Mouse (Mus musculus) urinary bladder, adult 18-20 months (tissue): ENCODE results near the gene Mcm2.

Experiments
- DNase-seq, 2 experiments: peaks; one replicate each; pipeline ENCODE4 v3.0.0; 2022; ENCODE audit warnings: low spot score in 2 of 2, mixed read lengths in 2 of 2

Gene Mcm2

DNA sequence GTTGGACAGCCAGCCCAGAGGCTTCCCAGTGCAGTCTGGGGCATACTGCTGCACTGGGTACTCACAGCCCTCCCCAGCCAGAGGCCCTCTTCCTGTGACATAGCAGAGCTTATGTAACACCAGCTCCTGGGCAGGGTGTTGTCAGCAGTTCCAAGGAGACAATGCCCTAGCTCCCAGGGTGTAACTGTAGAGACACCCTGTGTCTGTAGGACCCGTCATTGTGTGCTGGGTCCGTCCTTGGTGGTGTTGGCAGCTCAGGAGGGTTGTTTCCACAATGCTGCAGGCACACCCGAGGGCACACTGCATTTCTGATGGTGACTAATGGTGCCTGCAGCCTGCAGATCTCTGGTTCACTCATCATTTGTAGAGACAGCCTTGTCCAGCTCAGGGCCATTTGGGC is 28.3 kb upstream of the Mcm2 start:
- no peak for DNase-seq

DNA sequence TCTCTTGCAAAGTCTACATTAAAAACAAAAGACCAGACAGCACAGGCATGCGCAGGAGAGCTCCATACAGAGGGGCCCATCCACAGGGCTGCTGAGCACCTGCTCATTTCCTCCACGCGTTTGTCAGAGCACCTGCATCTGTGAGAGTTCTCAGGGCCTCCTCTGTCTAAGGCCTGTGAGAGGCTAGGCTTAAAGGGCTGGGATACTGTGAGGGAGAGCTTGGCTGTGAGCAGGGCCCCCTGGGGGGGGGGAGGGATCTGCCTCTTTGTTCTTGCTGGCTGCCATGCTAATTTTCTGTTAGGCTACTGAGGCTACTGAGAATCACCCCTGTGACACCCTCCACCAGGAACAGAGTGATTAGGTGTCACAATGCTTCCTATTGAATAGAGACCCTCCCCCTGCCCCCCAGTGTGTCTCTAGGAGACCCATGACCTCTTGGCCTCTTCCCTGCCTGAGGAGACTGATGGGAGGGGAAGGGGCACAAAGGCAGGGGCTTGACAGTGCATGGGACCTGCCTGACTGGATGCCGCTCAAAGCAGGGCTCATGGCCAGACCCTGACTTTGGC is 27.1 kb upstream of the Mcm2 start:
- DNase-seq = no peak

DNA sequence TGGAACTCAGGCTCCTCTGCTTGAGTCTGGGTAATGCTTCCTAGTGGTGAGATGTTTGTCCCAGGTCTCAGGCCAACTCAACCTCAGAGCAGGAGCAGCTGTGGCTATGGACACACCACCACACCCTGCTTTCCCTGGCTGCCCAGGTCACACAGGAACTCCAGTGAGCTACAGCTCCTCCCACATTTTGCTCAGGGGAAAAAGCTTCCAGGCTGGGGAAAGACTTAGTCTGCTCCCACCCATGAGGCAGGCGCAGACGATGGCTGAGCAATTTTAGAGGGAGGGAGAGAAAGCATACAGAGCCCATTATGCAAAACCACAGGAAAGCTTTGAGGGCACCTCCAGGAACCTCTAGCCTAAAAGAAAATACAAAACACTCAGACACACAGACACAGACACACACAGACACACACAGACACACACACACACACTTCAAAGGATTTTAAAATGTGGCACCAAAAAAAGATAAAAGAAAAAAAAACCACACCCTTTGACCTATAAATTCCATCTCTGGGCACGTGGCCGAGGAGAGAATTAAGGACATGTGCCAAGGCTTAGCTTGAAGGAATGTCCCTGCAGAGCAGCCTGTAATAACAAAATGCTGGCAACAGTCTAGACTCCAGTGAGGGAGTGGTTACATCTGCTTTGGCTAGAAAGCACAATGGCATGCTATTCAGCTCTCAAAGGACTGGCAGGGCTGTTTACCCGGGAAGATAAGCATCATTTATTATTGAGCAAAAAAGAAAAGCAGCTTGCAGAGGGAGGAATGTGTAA is 26.1 kb upstream of the Mcm2 start:
- peak in 1 of 2 experiments; percentile 64 for DNase-seq

DNA sequence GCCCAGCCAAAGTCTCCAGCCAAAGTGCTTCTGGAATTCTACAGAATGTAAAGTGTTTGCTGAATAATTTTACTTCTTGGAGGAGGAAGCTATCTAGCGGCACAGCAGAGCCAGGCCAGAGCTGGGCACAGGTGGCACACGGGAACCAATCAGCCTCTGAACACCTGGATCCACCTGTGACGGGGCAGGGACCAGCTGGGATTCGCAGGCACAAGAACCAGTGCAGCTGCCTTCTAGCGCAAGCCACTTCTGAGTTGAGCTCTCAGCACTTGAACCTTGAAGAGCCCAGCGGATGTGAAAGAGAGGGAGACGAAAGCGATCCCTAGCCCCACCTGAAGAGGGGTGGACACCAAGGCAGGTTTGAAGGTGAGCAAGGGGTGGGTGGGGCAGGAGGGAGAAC is 20.2 kb upstream of the Mcm2 start:
- DNase-seq = no peak

DNA sequence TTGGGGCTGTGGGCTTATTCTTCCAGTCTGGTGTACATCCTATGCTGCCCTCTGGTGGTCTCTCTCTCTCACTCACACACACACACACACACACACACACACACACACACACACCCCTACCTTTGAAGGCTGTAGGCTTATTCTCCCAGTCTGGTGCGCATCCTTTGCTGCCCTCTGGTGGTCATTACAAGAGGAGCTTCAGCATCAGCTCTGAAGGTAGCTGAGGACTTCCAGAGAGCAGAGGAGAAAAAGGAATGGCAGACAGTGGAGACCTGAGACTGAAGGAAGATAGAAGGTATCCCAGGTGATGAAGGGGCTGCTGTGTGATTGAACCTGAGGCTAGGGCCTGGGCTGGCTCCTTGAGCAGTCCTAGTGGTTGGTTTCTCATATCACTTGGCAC is 17.6 kb upstream of the Mcm2 start:
- no peak for DNase-seq

DNA sequence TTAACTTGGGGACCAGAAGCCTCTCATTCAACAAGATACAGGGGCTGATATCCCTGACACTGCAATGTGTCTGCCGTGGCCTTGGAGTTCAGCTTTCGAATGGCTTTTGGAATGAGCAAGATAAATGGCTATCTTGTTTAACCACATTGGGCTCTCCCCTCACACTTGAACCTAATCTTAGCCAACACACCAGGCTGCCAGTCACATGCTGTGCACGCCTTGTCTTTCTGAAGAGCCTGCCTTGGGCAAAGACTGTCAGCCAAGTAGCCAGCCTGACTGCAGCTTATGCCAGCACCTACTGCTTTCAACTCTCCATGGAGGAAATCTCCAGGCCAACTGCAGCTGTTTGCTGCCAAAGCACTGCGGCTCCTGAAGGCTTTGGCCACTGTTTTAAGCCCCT is 16.9 kb upstream of the Mcm2 start:
- no peak for DNase-seq

DNA sequence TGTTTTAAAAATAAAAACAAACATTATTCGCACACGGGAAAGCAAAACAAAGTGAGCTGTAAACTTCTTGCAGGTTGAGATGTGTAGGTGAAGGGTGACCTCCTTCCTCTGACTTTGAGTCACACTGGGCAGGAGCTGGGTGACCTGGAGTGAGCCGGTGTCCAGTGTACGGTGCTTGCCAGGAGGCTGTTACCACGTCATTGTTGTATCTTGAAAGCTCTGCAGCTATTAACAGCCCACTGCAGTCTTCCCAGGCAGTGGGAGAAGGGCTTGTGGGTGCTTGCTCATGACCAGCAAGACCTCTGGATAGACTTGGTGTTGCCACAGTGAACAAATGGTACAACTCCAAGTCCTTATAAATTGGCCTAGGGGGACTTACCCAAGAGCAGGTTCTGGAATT is 16.2 kb upstream of the Mcm2 start:
- DNase-seq = no peak

DNA sequence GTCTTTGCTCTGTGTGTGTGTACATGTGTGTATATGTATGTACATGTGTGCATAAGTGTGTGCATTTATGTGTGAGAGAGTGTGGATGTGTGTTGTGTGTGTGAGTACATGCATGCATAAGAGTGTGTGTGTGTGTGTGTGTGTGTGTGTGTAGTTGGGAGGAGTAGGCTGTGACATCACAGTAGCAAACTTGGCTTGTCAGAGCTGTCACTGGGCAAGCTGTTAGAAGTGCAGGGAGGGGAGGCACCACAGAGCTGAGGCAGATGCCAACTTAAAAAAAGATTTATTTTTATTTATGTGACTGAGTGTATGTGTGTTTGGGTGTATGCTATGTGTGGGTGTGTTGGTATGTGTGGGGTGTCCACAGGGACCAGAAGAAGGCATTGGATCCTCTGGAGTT is 14.9 kb upstream of the Mcm2 start:
- no peak for DNase-seq

DNA sequence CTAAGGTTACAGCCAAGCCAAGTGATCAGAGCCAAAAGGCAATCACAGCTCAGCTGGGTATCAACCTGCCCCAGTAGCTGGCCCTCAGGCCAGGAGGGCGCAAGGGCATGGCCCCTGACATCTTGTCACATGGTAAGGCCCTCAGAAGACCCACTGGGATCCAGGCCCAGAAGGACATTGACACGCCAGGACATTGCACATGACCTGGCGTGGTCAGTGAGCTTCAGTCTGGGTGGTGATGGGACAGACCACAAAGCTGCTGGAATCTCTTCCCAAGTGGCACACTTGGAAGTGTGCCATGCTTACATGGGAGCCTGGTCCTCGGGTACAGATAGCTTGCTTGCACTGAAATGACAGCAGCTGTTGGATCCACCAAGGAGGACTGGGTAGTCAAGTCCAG is 14.4 kb upstream of the Mcm2 start:
- no peak for DNase-seq

DNA sequence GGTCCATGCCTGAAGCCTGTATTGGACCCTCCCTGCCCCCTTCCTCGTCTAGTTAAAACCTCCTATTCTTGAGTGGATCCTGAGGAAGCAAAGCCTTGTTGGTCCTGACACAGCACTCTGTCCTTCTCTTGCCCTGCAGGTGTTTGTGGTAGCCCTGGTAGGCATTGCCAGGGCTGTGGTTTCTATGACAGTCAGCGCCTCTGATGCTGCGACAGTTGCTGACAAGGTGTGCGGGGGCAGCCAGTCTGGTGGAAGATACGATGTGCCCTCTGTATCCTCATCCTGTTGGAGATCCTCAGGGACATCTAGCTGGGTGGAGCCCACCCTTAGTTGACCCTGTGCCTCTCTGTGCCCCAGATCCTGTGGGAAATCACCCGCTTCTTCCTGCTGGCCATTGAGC is 10.6 kb upstream of the Mcm2 start:
- DNase-seq = no peak

DNA sequence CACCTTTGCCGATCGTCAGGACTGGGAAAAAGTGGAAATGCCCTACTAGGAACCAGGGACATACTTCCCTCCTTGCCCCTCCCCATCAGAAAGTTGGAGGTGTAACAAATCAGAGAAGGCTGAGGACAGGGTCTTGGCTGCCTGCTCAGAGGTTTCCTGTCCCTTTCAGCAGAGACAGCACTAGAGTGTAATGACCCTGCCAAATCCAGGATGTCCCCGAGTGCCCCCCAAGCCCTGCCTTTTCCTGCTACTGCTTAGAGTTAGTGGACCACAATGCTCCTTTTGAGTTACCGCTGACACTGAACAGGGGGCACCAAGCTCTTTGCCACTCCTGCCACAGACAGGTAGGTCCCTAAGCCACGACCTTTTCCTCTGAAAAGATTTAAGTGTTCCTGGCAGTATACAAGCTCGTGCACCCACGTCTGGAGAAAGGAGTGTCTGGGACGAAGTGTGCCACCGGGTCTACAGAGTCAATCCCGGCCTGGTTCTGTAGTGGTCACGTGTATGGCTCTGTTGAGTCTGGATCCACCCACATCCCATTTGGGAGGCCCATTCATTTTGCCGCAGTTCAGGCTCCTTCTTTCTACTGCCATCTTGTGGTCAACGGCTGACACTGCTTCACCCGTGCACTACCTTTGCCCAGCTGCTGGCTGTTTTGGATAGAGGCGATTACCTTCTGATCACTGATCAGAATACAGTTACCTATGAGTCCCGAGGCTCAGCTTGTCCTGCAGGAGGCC is 8.0 kb upstream of the Mcm2 start:
- peak in 1 of 2 experiments; percentile 33 for DNase-seq

DNA sequence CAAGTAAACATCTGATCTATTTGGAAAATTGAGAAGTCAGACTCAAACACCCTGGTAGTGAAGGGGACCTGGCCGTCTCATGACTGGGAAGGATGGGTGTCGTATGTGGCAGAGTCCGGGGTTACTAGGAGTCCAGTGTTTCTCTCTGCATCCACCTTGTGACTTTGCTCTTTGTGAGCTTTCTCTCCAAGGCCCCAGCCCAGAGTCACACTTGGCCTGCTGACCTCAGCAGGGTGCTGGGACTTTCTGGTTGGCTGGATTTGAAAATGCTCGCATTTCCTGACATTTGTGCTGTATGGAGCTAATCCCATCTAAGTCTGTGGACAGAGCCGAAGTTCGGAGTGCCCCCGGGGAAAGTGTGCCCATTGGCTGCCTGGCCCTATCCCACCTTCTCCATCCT is 6.5 kb upstream of the Mcm2 start:
- no peak for DNase-seq

DNA sequence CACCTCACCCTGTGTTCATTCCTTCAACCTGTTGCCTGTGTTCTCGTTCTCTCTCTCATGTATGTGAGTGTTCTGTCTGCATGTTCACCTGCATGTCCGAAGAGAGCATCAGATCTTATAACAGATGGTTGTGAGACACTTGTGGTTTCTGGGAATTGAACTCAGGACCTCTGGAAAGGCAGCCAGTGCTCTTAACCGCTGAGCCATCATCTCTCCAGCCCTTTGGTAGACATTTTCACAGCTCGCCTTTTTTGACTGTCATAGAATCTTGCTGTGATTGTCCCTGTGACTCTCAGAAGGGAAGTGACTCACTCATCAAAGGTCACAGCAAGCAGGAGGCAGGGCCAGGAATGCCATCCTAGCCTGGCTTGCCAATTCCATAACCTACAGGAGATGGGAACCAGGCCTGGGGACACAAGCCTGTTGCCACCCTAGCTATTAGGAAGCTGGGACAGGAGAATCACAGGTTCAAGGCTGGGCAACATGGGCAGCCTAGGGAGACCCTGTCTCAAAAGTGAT is 5.9 kb upstream of the Mcm2 start:
- no peak for DNase-seq

DNA sequence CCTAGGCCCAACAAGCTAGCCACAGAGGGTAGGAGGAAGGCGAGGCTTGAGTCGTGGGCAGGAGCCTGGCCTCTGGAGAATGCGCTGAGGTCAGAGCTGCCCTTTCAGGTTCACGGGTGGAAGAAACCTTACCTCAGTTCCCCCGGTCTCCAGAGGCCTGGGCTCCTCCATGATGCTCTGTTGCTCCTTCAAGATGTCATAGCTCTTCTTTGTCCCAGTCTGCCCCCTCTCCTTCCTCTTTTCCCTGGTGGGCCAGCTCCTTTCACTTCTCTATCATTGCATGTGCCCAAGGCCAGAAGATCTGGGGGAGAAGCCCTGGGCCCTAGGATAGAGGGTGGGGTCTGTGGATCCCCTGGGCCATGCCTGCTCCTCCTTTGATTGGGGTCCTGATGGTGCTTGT is 5.1 kb upstream of the Mcm2 start:
- no peak for DNase-seq

DNA sequence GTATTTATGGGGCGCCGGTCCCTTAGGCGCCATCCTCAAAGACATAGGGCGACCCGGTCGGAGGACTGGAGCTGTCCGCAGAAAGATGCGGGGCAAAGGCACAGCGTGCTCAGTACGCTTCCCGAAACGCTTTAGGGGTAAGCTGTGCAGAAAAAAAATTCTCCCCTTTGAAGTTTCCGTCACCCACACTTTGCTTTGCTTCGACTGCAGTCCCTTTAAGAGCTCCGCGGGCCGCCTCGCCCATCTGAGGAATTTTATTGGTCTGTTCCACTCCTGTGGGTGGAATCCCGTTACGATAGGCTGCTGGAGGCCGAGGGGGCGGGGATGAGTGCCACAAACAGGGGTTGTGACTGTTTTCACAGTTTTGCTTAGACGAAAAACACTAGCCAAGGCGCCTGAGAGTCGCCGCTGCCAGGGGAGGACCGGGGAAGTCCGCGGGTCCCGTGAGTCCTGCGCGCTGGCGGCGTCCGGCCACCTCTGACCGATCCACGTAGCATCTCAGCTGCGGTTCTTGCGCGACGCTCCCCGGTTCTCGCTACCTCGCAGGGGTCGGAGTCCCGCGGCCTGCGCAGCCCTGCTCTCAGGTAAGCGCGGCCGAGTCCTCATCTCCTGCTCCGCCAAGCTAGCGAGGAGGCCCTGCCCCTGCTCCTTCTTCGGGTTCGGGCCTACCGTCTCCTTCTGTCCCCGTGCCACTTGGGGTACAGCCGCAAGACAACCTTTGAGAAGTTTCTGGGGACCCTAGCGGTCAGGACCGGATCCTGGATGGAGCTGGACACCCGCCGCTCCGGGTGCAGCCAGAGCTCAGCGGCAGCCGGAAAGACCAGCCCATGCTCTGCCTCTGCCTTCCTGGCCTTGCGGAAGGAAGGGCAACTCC is 3.6 kb upstream of the Mcm2 start, which contains the start of gene Tpra1:
Gene Tpra1 (plus strand): TSS at position 305 of the 874 bp plus-strand sequence.
- peak; percentile 82 to 94 for DNase-seq

DNA sequence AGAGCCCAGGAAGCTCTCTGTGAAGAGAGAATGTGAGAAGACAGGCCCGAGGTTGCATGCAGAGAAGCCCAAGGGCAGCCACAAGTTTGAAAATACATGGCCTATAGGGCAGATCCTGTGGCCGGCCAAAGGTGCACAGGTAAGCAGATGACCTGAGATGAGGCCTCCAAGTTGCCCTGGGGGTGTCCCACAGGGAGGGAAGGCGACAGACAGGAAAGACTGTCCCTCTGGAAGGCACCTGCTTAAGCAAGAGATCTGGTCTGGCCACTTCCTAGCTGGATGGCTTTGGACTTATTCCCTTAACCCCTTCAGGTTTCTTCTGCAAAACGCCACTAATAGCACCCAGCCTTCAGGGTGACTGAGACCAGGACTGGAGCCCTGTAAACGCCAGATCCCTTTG is 2.9 kb upstream of the Mcm2 start:
- no peak for DNase-seq

DNA sequence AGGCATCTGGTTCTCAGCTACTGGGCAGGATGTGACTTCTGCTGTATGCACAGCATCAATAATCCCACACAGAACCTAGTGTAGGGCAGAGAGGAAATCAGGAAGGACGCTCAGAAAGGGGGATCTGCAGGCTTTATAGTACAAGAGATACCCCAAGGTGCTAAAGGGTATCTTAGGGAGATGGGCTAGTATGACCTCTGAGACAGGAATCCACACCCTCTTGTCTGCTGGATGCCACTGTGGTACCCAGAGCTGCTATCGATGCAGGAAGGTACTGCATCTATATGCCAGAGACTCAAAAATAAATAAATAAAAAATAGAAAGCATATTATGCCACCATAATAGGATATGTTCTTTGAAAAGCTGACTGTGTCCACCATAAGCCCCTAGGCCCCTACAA is 1.0 kb upstream of the Mcm2 start:
- no peak for DNase-seq

DNA sequence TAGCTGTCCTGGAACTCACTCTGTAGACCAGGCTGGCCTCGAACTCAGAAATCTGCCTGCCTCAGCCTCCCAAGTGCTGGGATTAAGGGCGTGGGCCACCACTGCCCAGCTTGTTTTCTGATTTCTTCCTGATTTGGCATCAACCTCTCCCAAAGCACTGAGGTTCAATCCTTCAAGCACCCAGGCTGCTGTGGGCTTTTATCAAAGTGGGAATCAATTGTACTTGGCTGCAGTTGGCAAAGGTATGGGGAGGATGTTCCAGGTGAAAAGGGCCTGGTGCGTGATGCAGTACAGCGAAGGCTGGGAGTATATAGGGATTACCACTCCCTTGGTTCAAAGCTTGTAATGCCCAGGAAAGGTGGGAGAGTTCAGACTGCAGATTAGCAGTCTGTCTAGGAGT is 506 bp upstream of the Mcm2 start:
- DNase-seq = no peak

DNA sequence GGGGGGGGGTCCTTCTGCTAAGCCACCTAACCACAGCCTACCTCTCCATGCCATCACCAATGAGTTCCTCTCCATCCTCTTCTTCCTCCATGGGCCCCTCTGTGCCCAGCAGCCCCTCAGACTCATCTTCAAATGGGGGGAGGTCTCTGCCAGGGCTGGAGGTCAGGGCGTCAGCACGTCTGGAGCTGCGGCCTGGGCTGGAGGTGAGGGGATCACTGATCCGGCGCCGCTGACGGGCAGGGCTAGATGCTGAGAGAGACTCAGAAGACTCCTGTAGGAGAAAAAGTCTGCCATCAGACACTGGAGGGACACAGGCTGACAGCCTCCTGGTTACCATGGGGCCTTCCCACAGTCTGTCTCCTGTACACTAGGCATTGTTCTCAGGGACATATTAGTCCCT is 1.3 kb downstream of the Mcm2 start:
- no peak for DNase-seq

DNA sequence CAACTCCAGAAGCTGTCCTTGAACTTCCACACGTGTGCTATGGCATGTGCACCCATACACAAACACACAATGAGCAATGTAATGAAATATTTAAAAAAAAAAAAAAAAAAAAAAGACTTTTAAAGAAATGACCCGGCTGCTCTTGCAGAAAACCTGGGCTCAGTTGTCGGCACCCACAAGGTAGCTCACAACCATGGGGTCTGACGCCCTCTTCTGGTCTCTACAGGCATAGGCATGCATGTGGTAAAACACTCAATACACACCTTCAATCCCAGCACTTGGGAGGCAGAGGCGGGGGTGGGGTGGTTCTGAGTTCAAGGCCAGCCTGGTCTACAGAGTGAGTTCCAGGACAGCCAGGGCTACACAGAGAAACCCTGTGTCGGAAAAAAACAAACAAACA is 2.6 kb downstream of the Mcm2 start:
- DNase-seq = no peak

DNA sequence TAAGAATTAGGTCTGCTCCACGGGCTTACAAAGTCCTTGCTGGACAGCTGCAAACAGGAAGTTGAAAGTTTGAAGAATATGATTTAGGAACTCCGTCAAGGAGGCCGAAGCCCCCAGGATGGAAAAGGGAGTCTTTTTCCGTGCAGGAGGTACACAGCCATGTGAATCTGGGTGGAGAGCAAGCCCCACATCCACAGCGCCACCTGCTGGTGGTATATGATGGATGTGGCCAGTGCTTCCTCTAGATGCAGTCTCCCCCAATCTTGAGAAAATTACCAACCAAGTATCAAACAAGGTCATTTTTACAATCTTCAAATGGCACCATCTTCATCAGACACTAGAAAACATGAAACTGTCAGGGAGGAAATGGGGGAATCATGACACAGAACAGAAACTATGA is 5.0 kb downstream of the Mcm2 start:
- no peak for DNase-seq

DNA sequence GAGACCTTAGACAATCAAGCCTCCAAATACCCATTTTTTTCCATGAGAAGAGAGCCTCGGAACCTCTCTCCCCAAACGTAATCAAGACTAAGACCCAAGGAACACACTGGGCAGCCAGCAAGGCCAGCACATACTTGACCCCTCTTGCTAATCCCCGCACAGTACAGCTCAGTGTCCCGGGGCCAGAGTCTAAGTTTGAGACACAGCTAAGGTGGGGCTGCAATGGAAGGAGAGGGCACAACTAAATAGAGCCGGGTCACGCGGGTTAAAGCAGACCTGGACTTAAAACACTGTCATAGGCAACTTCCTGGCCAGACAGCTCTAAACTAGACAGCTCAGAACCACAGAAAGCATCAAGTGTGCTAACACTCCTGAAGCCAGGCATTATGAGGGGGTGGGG is 7.7 kb downstream of the Mcm2 start:
- DNase-seq = no peak
